Mouse (Mus musculus) left cerebral cortex, postnatal 25 days (tissue): Measurements from ENCODE around the gene Ppp2r5c. TPM values are rescaled to one million over a fixed set of nuclear protein-coding genes. Genes with fewer than 3 reads are reported as not detected.

Experiments
- DNase-seq, 2 experiments: peaks; one replicate each; pipeline ENCODE4 v3.0.0; 2022; ENCODE audit warnings: low spot score in 2 of 2, mixed read lengths in 1 of 2
- intact Hi-C: fragments of 180-260 bp; cut with DNase I; formaldehyde crosslinking; loops from one replicate; pipeline ENCODE4 v1.15.1; 2025
- total RNA-seq, 2 experiments: library from RNA; stranded (reverse); gene quantifications; 2 replicates each; pipeline ENCODE4 v1.2.3; 2021

Ppp2r5c gene
- total RNA-seq, 2 experiments from 2014 or later: 263 to 265 TPM

GRCm38 (mm10) chr12:110503406-110504144 is 56.7 kb downstream of the Ppp2r5c start:
- intact Hi-C loops: no loop called here

GRCm38 (mm10) chr12:110504145-110504490 is 57.2 kb downstream of the Ppp2r5c start:
- intact Hi-C loops: no loop called here
- no peak for DNase-seq

More at GRCm38 (mm10) chr12:110503406-110504144, 56.7 kb downstream of the Ppp2r5c start:
- no peak for DNase-seq

GRCm38 (mm10) chr12:110504793-110505192 is 57.9 kb downstream of the Ppp2r5c start:
- intact Hi-C loops: no loop called here
- DNase-seq: no peak

- intact Hi-C loops: no loop called here
- no peak for DNase-seq
These were observed 59.1 kb downstream of the Ppp2r5c start for GRCm38 (mm10) chr12:110506046-110506445.

- no peak for DNase-seq
- intact Hi-C loops: no loop called here
These were observed 60.9 kb downstream of the Ppp2r5c start for GRCm38 (mm10) chr12:110507714-110508297.

- intact Hi-C loops: no loop called here
- DNase-seq: no peak
These were observed 61.8 kb downstream of the Ppp2r5c start for GRCm38 (mm10) chr12:110508680-110509079.

- DNase-seq: peak in 1 of 2 experiments; percentile 58
- intact Hi-C loops: no loop called here
These were observed 63.4 kb downstream of the Ppp2r5c start for GRCm38 (mm10) chr12:110510171-110510871.

- intact Hi-C loops: no loop called here
- no peak for DNase-seq
These were observed 64.3 kb downstream of the Ppp2r5c start for GRCm38 (mm10) chr12:110511201-110511600.

GRCm38 (mm10) chr12:110511856-110512433 is 65.0 kb downstream of the Ppp2r5c start:
- intact Hi-C loops: no loop called here
- no peak for DNase-seq

- intact Hi-C loops: no loop called here
- DNase-seq: no peak
These were observed 66.0 kb downstream of the Ppp2r5c start for GRCm38 (mm10) chr12:110512884-110513283.

GRCm38 (mm10) chr12:110515676-110516075 is 68.8 kb downstream of the Ppp2r5c start:
- no peak for DNase-seq
- intact Hi-C loops: no loop called here

GRCm38 (mm10) chr12:110520236-110520987 is 73.5 kb downstream of the Ppp2r5c start:
- intact Hi-C loops: no loop called here
- no peak for DNase-seq

- intact Hi-C loops: no loop called here
- no peak for DNase-seq
These were observed 76.6 kb downstream of the Ppp2r5c start for GRCm38 (mm10) chr12:110523526-110523925.

GRCm38 (mm10) chr12:110532711-110533110 is 85.8 kb downstream of the Ppp2r5c start:
- DNase-seq: no peak
- intact Hi-C loops: no loop called here

- intact Hi-C loops: no loop called here
- no peak for DNase-seq
These were observed 86.2 kb downstream of the Ppp2r5c start for GRCm38 (mm10) chr12:110533151-110533550.

- intact Hi-C loops: no loop called here
These were observed 86.9 kb downstream of the Ppp2r5c start for GRCm38 (mm10) chr12:110533832-110534231.

GRCm38 (mm10) chr12:110535361-110535760 is 88.4 kb downstream of the Ppp2r5c start:
- no peak for DNase-seq
- intact Hi-C loops: no loop called here

More at GRCm38 (mm10) chr12:110533832-110534231, 86.9 kb downstream of the Ppp2r5c start:
- no peak for DNase-seq

- peak in 1 of 2 experiments; percentile 57 for DNase-seq
- intact Hi-C loops: no loop called here
These were observed 90.8 kb downstream of the Ppp2r5c start for GRCm38 (mm10) chr12:110537751-110538150.

- intact Hi-C loops: no loop called here
- no peak for DNase-seq
These were observed 92.4 kb downstream of the Ppp2r5c start for GRCm38 (mm10) chr12:110539346-110539745.

GRCm38 (mm10) chr12:110539798-110540197 is 92.9 kb downstream of the Ppp2r5c start:
- DNase-seq: no peak
- intact Hi-C loops: no loop called here
